Mouse (Mus musculus): ENCODE results near the gene E330021D16Rik. TPM values are rescaled to one million over a fixed set of nuclear protein-coding genes. Genes with fewer than 3 reads are reported as not detected.

Gene E330021D16Rik
- total RNA-seq (2023), result not detected

DNA sequence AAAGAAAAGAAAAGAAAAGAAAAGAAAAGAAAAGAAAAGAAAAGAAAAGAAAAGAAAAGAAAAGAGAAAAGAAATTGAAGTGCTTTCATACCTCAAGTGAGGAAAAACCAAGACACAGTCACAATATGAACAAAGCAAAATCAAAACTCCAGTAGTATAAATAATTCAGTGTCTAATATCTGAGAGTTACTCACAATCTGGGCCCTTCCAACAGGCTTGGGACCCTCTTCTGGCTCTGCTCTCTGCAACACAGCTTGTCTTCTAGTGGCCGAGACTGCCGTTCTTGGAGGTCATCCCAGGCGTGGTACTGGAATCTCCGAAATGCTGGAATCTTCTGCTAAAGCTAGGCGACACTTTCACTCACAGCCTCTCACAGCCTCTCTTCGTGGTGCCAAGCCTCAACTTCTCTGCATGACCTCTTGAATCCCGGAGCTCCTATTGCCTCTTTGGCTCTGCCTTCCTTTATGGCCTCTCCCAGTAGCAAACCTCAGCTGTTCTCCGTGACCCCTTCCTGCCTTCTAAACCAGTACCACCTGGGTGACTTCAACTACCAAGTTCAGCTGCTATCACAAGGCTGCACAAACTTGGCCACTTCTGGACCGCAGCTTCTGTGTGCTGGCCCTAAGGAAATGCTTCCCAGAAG is at the start of gene E330021D16Rik:
Gene E330021D16Rik, minus strand, starts transcription at position 437 of the 643 bp plus-strand sequence.

Other genes with a start within 250 kb of the E330021D16Rik start
- not detected for gene Grin2b, start 242.1 kb downstream of the E330021D16Rik start, total RNA-seq (2023)
- gene Gm8994, start 88.0 kb downstream of the E330021D16Rik start, total RNA-seq (2023), result not detected
- gene Atf7ip, start 90.6 kb upstream of the E330021D16Rik start, total RNA-seq (2023), result 100 to 1,000 TPM; 198 to 221 TPM
- 100 to 1,000 TPM; 638 to 655 TPM for gene Plbd1, start 246.4 kb upstream of the E330021D16Rik start, total RNA-seq (2023)